Mouse (Mus musculus) testis, adult 2 months (tissue): Measurements from ENCODE around the gene Ppip5k2. TPM values are rescaled to one million over a fixed set of nuclear protein-coding genes. Genes with fewer than 3 reads are reported as not detected.

Source experiments
- H3K27ac ChIP-seq: fragments of 200-500 bp; 2 replicates; pipeline ENCODE4 v1.5.1; 2012; ENCODE audit warnings: low read depth, low read length; ENCODE audit not compliant: control insufficient read depth, insufficient read depth
- H3K27me3 ChIP-seq: fragments of 200-500 bp; 2 replicates; pipeline ENCODE4 v1.6.1; 2012; ENCODE audit warnings: mild to moderate bottlenecking, low read length, moderate library complexity; ENCODE audit not compliant: control insufficient read depth, insufficient read depth
- H3K36me3 ChIP-seq: fragments of 200-500 bp; 2 replicates; pipeline ENCODE4 v1.6.1; 2012; ENCODE audit warnings: mild to moderate bottlenecking, low read length; ENCODE audit not compliant: control insufficient read depth, insufficient read depth
- H3K4me1 ChIP-seq: fragments of 200-500 bp; 2 replicates; pipeline ENCODE4 v1.6.1; 2012; ENCODE audit warnings: low read length; ENCODE audit not compliant: control insufficient read depth, insufficient read depth
- H3K4me3 ChIP-seq: fragments of 200-500 bp; 2 replicates; pipeline ENCODE4 v1.5.1; 2012; ENCODE audit warnings: low read depth, mild to moderate bottlenecking, low read length, moderate library complexity, mixed read lengths; ENCODE audit not compliant: control insufficient read depth
- CTCF ChIP-seq: fragments of 200-500 bp; IDR thresholded peaks from 2 replicates; pipeline ENCODE4 v1.5.1; 2012; ENCODE audit warnings: low read depth, mild to moderate bottlenecking, inconsistent platforms, low read length, moderate library complexity; ENCODE audit not compliant: control insufficient read depth, insufficient read depth, insufficient replicate concordance
- POLR2A ChIP-seq: fragments of 200-500 bp; IDR thresholded peaks from 2 replicates; pipeline ENCODE4 v1.6.1; 2012; ENCODE audit warnings: low read depth, mild to moderate bottlenecking, inconsistent platforms, low read length, moderate library complexity; ENCODE audit not compliant: control insufficient read depth
- polyA plus RNA-seq: library from polyadenylated mRNA; depleted of rRNA; stranded (reverse); fragments of >200 nt; gene quantifications from 2 replicates; pipeline ENCODE4 v1.2.3, GENCODE M21; 2012

The Ppip5k2 gene
- polyA plus RNA-seq, 1 experiment, result 8.2 TPM

GRCm38 (mm10) chr1:97787674-97788073 is 17.5 kb upstream of the Ppip5k2 start:
- H3K27me3 ChIP-seq, result no peaks in the 10 kb centered on the region
- no peak overlapping the region for H3K4me3 ChIP-seq
- no peak for TF ChIP-seq CTCF
- TF ChIP-seq POLR2A, result no peak
- H3K27ac ChIP-seq, result no peak overlapping the region
- H3K4me1 ChIP-seq, result no peaks in the 10 kb centered on the region
- no peaks in the 10 kb centered on the region for H3K36me3 ChIP-seq

GRCm38 (mm10) chr1:97785685-97786393 is 15.6 kb upstream of the Ppip5k2 start:
- Histone ChIP-seq H3K27ac (no peak overlapping the region), H3K4me3 (no peak overlapping the region), H3K4me1 (no peaks in the 10 kb centered on the region), H3K36me3 (no peaks in the 10 kb centered on the region), H3K27me3 (no peaks in the 10 kb centered on the region)
- TF ChIP-seq CTCF (no peak), POLR2A (no peak)

- Histone ChIP-seq H3K4me3 (no peak overlapping the region), H3K4me1 (no peaks in the 10 kb centered on the region), H3K27me3 (no peaks in the 10 kb centered on the region), H3K27ac (no peak overlapping the region), H3K36me3 (no peaks in the 10 kb centered on the region)
- TF ChIP-seq CTCF (no peak), POLR2A (no peak)
Observed at GRCm38 (mm10) chr1:97784928-97785327, 14.7 kb upstream of the Ppip5k2 start.

GRCm38 (mm10) chr1:97781674-97782073 is 11.5 kb upstream of the Ppip5k2 start:
- no peak overlapping the region for H3K4me3 ChIP-seq
- no peaks in the 10 kb centered on the region for H3K4me1 ChIP-seq
- H3K27me3 ChIP-seq, result no peaks in the 10 kb centered on the region
- no peaks in the 10 kb centered on the region for H3K36me3 ChIP-seq
- TF ChIP-seq POLR2A (no peak), CTCF (no peak)
- H3K27ac ChIP-seq, result no peak overlapping the region

GRCm38 (mm10) chr1:97773973-97774372 is 3.8 kb upstream of the Ppip5k2 start:
- no peaks in the 10 kb centered on the region for H3K27me3 ChIP-seq
- H3K4me3 ChIP-seq, result no peak overlapping the region
- TF ChIP-seq POLR2A (no peak), CTCF (no peak)
- no peaks in the 10 kb centered on the region for H3K36me3 ChIP-seq
- peaks cover 2% of the 10 kb centered on the region for H3K4me1 ChIP-seq
- no peak overlapping the region for H3K27ac ChIP-seq

GRCm38 (mm10) chr1:97773362-97773761 is 3.2 kb upstream of the Ppip5k2 start:
- H3K4me1 ChIP-seq, result peaks cover 2% of the 10 kb centered on the region
- H3K27ac ChIP-seq, result no peak overlapping the region
- no peaks in the 10 kb centered on the region for H3K27me3 ChIP-seq
- H3K4me3 ChIP-seq, result no peak overlapping the region
- TF ChIP-seq POLR2A (no peak), CTCF (no peak)
- H3K36me3 ChIP-seq, result no peaks in the 10 kb centered on the region

GRCm38 (mm10) chr1:97771727-97772126 is 1.5 kb upstream of the Ppip5k2 start:
- no peak overlapping the region for H3K27ac ChIP-seq
- H3K36me3 ChIP-seq, result no peaks in the 10 kb centered on the region
- TF ChIP-seq CTCF (no peak), POLR2A (no peak)
- H3K4me3 ChIP-seq, result no peak overlapping the region
- no peaks in the 10 kb centered on the region for H3K27me3 ChIP-seq
- peaks cover 2% of the 10 kb centered on the region for H3K4me1 ChIP-seq

- no peak for TF ChIP-seq POLR2A
- TF ChIP-seq CTCF, result no peak
- Histone ChIP-seq H3K4me3 (peak overlapping the region; percentile 66), H3K4me1 (peaks cover 2% of the 10 kb centered on the region), H3K27me3 (no peaks in the 10 kb centered on the region), H3K36me3 (no peaks in the 10 kb centered on the region), H3K27ac (no peak overlapping the region)
Observed at GRCm38 (mm10) chr1:97771118-97771517, 907 bp upstream of the Ppip5k2 start.
